Mouse (Mus musculus) ES-Bruce4 (cell line): ENCODE data around the gene Rcan1.

ENCODE experiments used
- CTCF ChIP-seq: IDR thresholded peaks from one replicate; pipeline ENCODE4 v1.8.1; 2011; ENCODE audit warnings: low read depth, low read length
- POLR2A ChIP-seq: IDR thresholded peaks from one replicate; pipeline ENCODE4 v1.8.1; 2011; ENCODE audit warnings: low read length; ENCODE audit not compliant: insufficient read depth

DNA sequence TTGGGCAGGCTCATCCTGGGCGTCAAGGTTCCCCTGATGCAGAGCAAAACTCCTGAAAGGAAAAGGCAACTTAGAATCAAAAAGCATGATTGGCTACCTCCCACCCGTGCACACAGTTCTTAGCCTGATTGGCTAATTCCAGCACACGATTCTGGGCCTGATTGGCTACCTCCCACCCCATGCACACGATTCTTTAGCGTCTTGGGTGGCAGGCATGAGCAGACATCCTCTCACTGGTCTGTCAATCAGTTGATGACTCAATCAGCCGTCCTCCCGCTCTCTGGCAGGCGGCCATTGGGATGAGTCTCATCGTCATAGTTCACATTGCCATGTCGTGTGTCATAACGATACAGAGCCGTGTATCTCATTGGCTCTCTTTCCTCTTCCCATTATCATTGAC lies 121.7 kb downstream of the Rcan1 start:
- TF ChIP-seq CTCF (no peak), POLR2A (no peak)
